Mouse (Mus musculus) gastrocnemius, postnatal 14 days (tissue): ENCODE data around the gene Nme6. TPM values are rescaled to one million over a fixed set of nuclear protein-coding genes. Genes with fewer than 3 reads are reported as not detected.

Experiments used
- DNase-seq: peaks from one replicate; pipeline ENCODE4 v3.0.0; 2021; ENCODE audit warnings: mixed read lengths
- intact Hi-C: fragments of 180-260 bp; cut with DNase I; formaldehyde crosslinking; loops from one replicate; pipeline ENCODE4 v1.15.1; 2025; ENCODE audit warnings: low total_unique reads
- microRNA-seq, 2 experiments: library from miRNA; unstranded; fragments of <30 nt; microRNA quantifications; one replicate each; pipeline ENCODE4 v1.2.0; 2021
- total RNA-seq, 2 experiments: library from RNA; stranded (reverse); gene quantifications; 2 replicates each; pipeline ENCODE4 v1.2.3; 2021

The Nme6 gene
- total RNA-seq, 2 experiments from 2014 or later: 18.9 to 20.6 TPM

DNA sequence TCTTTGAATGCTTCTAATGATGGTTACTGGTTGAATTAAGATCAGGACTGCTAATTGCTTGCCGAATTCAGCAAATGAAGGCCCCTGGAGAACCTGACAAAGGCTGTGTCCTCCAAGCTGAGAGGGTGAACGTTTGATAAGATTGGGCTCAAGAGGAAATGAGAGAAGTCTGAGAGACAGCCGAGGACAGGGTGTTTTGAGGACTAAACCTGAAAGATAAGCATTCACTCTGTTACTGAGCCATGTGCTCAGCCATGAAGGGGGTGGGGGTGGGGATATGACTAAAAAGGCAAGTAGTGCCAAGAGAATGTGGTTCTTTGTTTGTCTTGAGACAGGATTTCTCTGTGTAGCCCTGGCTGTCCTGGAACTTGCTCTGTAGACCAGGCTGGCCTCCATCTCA lies 30.5 kb downstream of the Nme6 start:
- no peak for DNase-seq
- intact Hi-C loops: no loop called here

DNA sequence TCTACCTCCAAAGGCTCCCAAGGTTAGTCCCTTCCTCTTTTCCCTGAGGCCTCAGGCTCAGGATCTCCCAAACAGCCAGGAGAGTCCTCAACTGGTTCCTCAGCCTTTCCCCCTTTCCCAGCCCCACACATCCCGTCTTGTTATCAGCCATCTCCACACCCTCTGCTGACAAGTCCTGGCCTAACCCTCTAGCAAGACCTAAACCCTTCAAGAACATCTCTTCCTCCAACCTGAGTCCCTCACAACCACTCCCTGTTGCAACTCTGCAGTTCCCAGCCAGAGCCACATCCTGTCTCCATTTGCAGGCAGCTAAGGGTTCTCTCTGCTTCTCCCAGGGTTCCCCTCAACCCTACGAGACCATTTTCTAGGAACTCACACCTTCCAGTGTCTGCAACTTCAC lies 33.7 kb downstream of the Nme6 start:
- intact Hi-C loops: no loop called here
- DNase-seq: no peak

DNA sequence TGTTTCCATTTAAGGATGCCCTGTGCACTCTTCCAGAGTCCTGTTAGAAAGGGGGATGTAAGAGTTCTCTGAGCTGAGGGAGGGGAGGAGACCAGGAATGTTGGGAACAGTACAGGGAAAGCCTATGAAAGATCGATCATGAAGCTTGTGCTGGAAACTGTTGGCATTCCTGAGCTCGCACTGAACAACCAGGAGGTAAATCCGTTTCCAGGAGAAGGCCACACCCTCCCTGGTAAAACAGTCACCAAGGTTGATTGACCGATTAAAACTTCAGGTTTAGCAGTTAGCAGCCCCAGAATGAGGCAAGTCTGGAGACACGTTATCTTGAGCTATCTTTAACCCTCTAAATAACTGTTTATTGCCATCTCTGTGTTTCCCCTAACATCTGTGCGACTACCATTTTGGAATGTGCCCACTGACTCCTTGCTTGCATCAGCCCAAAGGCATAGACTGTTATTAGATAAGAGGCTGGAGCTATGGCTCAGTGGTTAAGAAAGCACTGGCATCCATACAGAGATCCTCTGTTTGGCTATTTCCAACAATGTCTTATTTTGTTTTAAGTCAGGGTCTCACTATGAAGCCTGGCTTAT lies 38.5 kb downstream of the Nme6 start:
- intact Hi-C loops: no loop called here
- DNase-seq: no peak

DNA sequence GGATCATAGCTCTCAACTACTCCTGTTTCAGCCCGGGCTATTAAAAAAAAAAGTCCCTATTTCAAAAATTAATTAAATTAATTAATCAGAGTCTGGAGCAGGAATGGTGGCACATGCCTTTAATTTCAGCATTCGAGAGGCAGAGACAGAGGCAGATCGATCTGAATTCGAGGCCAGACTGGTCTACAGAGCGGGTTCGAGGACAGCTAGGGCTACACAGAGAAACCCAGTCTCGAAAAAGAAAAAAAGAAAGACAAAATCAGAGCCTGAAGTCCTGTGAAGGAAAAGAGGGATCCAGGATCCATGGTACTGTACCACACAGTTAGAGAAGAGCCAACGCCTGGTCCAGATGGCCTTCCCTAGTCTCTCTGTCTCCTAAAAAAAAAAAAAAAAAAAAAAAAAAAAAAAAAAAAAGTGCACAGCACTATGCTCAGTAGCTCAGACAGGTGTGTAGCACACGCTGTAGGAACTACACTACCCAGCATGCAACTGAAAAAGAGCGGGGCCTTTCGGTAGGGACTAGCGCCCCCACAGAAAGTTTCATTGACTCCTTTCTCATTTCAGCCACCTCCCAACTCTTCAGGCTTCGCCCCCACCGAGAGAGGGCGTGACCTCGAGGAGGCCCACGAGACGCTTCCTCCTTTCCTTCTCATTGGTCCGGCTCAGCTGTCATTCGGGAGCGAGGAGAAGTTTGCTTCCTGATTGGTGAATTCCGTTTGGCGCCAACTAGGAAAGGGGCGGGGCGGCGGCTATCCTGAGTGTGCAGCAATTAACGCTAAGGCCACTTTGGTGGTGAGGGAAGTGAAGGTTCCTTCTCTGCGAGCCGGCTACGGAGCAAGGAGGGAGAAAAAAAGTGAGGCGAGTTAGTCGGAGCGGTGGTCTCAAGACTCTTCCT lies 42.5 kb downstream of the Nme6 start, which contains the start of gene Cdc25a:
Cdc25a (plus strand) TSS at position 783 of the 895 bp plus-strand sequence.
- intact Hi-C loops: no loop called here
- peak; percentile 97 for DNase-seq

DNA sequence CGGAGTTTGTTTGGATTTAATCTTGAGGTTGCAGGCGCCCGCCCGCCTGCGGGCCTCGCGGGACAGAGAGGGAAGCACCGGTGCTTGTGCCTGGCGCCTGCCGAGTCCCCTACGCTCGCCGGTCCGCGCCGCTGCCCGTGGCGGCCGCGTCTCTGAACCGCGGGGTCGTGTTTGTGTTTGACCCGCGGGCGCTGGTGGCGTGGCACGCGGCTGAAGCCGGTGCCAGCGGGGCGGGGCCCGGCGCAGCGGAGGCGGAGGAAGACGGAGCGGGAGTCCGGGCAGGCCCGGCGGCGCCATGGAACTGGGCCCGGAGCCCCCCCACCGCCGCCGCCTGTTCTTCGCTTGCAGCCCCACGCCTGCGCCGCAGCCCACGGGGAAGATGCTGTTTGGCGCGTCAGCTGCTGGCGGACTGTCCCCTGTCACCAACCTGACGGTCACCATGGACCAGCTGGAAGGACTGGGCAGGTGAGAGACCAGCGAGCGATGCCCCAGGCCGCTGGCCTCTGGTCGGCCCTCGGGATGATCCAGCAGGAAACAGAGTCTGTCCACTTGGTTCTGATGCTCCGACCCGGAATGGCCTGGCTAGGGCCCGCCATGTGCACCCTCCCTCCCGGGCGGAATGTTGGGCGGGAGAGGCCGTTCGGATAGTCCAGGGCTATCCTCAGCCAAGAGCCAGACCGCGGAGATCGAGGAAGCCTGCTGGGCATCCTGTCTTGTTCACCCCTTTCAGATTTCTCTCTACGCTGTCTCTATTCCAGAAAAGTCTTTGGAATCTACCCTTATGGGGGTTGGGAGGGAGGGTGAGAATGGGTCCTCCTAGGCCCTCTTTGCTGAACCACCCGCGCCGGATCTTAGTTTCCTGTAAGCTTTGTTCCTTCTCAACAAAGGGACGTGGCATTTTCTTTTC lies 43.4 kb downstream of the Nme6 start:
- intact Hi-C loops: no loop called here
- peak; percentile 70 for DNase-seq

DNA sequence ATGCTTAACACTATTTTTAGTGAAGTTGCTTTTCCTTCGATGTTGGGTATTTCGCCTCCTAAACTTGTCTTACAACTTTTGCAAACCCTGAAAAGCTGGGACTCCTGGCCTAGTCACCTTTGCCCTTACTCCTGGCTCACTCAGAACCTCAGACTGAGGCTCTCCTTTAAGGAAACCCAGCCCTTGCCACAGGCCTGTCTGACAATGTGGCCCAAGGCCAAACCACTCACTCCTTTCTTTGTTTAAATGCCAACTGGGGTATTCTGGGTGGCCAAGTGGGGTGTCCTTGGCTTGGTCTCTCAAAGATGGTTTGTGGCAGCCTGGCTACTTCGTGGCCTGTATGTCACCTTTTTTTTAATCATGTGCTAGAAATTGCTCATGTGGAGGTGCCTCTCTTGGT lies 44.2 kb downstream of the Nme6 start:
- no peak for DNase-seq
- intact Hi-C loops: no loop called here

DNA sequence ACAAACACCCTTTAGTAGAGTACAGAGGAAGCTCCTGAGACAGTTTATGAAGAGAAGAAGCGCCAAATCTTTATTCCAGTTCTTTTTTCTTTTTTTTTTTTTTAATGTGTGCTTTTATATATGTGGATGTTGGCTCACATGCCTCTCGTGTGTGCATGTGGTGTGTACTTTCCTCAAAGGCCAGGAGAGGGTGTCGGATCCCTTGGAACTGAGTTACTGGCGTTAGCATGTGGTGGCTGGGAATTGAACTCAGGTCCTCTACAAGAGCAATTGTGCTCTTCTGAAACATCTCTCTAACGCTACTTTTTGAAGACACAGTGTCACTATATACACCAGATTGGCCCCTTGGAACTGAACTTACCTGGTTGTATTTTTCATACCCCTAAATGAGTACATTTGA lies 45.1 kb downstream of the Nme6 start:
- no peak for DNase-seq
- intact Hi-C loops: no loop called here

DNA sequence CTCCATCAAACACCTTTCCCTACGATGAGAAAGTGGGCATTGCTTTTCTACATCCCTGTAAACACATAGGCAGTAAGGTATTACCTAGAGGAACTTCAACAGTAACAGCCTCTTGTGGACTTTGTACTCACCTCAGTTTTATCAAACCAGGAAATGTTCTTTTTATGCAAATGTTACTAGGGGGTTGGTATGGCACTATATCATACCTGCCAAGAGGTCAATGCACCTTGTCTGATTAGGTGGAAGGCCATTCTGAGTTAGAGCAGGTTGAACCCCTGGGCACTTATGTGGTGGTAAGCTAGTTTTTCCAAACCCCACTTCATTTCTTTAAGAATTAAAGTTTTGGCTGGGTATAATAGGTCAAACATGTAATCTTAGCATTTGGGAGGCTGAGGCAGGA lies 46.8 kb downstream of the Nme6 start:
- intact Hi-C loops: no loop called here
- DNase-seq: no peak

DNA sequence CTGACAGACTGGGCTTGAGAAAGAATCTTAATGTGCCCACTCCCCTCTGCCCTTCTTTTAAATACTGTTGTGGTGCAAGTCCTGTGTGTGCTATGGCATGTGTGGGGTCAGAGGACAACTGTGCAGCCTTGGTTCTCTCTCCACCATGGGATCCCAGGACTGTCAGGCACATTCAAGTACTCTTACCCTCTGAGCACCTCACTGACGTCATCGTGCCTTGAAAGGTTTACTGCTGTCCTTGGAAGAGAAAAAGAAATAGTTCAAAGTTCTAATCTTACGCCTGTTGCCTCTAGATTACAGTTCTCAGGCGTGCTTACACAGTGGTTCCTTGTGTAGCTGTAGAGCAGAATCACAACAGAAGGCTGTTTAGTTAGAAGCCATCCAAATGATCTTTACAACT lies 53.7 kb downstream of the Nme6 start:
- intact Hi-C loops: no loop called here
- no peak for DNase-seq

DNA sequence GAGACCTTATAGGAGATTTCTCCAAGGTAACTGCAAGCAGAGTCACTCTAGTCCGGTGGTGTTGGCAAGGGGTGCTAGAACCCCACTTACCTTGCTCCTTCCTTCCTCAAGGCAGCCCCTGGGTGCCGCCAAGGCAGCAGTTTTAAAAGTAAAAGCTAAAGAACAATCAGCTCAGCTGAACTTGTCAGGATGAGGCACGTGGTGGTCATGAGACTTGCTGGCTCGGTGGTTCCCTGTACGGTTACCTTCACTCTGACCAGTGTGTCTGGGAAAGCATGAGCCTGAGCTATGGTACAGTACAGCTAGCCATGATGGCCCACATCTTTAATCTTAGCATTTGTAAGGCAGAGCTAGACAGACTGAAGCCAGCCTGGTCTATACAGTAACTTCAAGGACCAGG lies 54.8 kb downstream of the Nme6 start:
- DNase-seq: no peak
- intact Hi-C loops: no loop called here

DNA sequence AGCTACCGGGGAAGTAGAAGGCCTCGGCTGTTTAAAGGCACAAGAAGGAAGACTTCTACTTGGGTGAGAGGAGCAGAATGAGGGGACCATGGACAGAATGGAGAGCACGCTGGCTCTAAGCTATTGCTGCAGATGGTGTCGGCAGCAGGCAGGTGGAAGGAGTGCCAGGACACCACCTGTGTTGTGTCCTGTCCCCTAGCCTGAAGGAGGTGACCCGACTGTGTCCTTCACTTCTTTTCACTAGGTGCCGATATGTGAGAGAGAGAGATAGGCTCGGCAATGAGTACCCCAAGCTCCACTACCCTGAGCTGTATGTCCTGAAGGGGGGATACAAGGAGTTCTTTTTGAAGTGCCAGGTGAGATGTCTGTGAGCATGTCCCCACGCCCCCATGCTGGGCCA lies 59.0 kb downstream of the Nme6 start:
- intact Hi-C loops: loop anchor here (5.0 kb wide), 4 partner anchors 181 to 406 kb away; no protein-coding TSS in a partner anchor
- no peak for DNase-seq

Small RNA genes within 50 kb of the gene (microRNA-seq; reads per million reads assigned to microRNA genes)
- 0 reads per million in 2 experiments for gene Mir7089

Other genes starting within 250 kb of the Nme6 start
- gene Fbxw24, start 206.7 kb upstream of the Nme6 start, total RNA-seq: not detected
- not detected for gene Fbxw25, start 168.1 kb upstream of the Nme6 start, total RNA-seq
- not detected for gene Fbxw18, start 130.0 kb upstream of the Nme6 start, total RNA-seq
- not detected for gene Fbxw26, start 86.7 kb upstream of the Nme6 start, total RNA-seq
- not detected for gene Fbxw27, start 42.1 kb upstream of the Nme6 start, total RNA-seq
- gene Spink8, start 20.5 kb upstream of the Nme6 start, total RNA-seq: not detected
- not detected for gene Camp, start 16.9 kb downstream of the Nme6 start, total RNA-seq
- 1 to 10 TPM; 3.9 to 4.8 TPM for gene Cdc25a, start 42.8 kb downstream of the Nme6 start, total RNA-seq
- gene Map4, start 98.7 kb downstream of the Nme6 start, total RNA-seq: 100 to 1,000 TPM; 451 to 486 TPM